Mouse (Mus musculus) stomach, embryonic 14.5 days (tissue): ENCODE measurements at regions not wholly inside any gene's neighbourhood (a gene's known extent, or its start where the extent isn't known, plus 50 kb on each side); places are given as distances from the start of the nearest gene placed in this dataset.

ENCODE experiments used
- ATAC-seq: fragments of 200-750 bp; cut with Nextera tagmentation; 2 replicates; pipeline ENCODE4 v1.8.0; 2017; ENCODE audit warnings: low read depth, moderate TSS enrichment; ENCODE audit not compliant: insufficient number of reproducible peaks, insufficient read depth, low FRiP score
- H3K27ac ChIP-seq: fragments of 300-500 bp; sonication (generic); 2 replicates; pipeline ENCODE4 v1.5.1; 2014; ENCODE audit warnings: mild to moderate bottlenecking, low read length, moderate library complexity, mixed read lengths
- H3K27me3 ChIP-seq: fragments of 300-500 bp; sonication (generic); 2 replicates; pipeline ENCODE4 v1.6.1; 2014; ENCODE audit warnings: low read length, control low read depth, mixed read lengths; ENCODE audit not compliant: control insufficient read depth, insufficient read depth
- H3K36me3 ChIP-seq: fragments of 300-500 bp; sonication (generic); 2 replicates; pipeline ENCODE4 v1.6.1; 2014; ENCODE audit warnings: mild to moderate bottlenecking, control low read depth, low read length, moderate library complexity, mixed read lengths; ENCODE audit not compliant: control insufficient read depth, insufficient read depth
- H3K4me1 ChIP-seq: fragments of 300-500 bp; sonication (generic); 2 replicates; pipeline ENCODE4 v1.6.1; 2014; ENCODE audit warnings: low read length, control low read depth, mixed read lengths; ENCODE audit not compliant: control insufficient read depth, insufficient read depth
- H3K4me2 ChIP-seq: fragments of 300-500 bp; sonication (generic); replicated peaks from 2 replicates; pipeline ENCODE4 v1.6.1; 2014; ENCODE audit warnings: low read depth, low read length, control low read depth
- H3K4me3 ChIP-seq: fragments of 300-500 bp; sonication (generic); 2 replicates; pipeline ENCODE4 v1.5.1; 2014; ENCODE audit warnings: low read depth, low read length, control low read depth
- H3K9ac ChIP-seq: fragments of 300-500 bp; sonication (generic); replicated peaks from 2 replicates; pipeline ENCODE4 v1.6.1; 2014; ENCODE audit warnings: low read depth, mild to moderate bottlenecking, control low read depth, low read length, moderate library complexity, mixed read lengths
- H3K9me3 ChIP-seq: fragments of 300-500 bp; sonication (generic); 2 replicates; pipeline ENCODE4 v1.6.1; 2016; ENCODE audit warnings: low read depth, low read length, control low read depth; ENCODE audit not compliant: control insufficient read depth
- WGBS: fragments of 180-500 bp; shearing (Covaris S2); extraction: QIAGEN DNeasy Blood & Tissue Kit; methylation state at CpG from one replicate; pipeline ENCODE4 v1.1.7; 2014; 5-methylcytosine and 5-hydroxymethylcytosine counted together

DNA sequence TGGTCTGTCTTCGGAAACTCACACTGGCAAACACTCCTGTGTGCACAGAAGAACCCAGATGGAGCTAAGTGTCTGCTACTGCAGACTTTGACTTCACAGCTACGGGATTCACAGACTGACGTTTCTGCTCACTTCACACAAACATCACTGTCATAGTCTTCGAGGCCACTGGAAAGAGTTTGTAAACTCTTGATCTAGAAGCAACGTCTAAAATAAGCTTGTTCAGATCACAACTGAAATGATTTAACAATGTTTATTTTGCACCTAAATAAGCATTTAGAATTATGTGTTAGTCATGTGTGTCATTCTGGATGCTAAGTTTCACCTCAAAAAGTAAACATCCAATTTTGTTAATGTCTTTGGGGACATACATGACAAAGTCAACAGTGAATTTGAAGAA is 221.7 kb downstream of the Gm19410 start:
- H3K4me1 ChIP-seq: peaks cover 13% of the 10 kb centered on the region
- H3K27ac ChIP-seq: no peak overlapping the region
- WGBS: 48% methylated on average over 5 of the region's 5 CpGs
- H3K27me3 ChIP-seq: no peaks in the 10 kb centered on the region
- H3K36me3 ChIP-seq: no peaks in the 10 kb centered on the region
- H3K4me3 ChIP-seq: no peak overlapping the region
- H3K4me2 ChIP-seq: no peak overlapping the region
- H3K9me3 ChIP-seq: no peaks in the 10 kb centered on the region
- no peak for ATAC-seq
- H3K9ac ChIP-seq: no peak overlapping the region

DNA sequence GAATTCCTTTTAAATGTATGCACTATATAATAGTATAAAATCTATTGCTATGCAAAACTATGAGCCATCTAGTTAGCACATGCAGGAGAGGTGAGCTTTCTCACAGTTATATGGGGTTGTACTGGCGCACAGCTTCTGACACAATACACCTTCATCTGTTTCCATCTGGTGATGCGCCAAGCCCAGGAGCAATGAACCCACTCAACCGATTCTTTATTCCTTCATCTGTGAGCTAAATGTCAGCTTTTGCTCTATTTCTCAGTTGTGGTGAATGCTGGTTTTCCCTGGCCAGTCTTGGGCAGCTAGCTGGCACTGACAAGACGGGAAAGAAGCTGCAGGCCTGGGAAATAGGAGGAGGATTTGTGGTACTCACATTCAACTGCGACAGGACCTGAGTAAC is 225.4 kb downstream of the Gm19410 start:
- H3K36me3 ChIP-seq: no peaks in the 10 kb centered on the region
- H3K4me2 ChIP-seq: no peak overlapping the region
- no peak for ATAC-seq
- H3K4me3 ChIP-seq: no peak overlapping the region
- no peak overlapping the region for H3K27ac ChIP-seq
- 88% methylated on average over 5 of the region's 5 CpGs for WGBS
- no peak overlapping the region for H3K9ac ChIP-seq
- H3K27me3 ChIP-seq: no peaks in the 10 kb centered on the region
- H3K4me1 ChIP-seq: no peaks in the 10 kb centered on the region
- H3K9me3 ChIP-seq: no peaks in the 10 kb centered on the region

DNA sequence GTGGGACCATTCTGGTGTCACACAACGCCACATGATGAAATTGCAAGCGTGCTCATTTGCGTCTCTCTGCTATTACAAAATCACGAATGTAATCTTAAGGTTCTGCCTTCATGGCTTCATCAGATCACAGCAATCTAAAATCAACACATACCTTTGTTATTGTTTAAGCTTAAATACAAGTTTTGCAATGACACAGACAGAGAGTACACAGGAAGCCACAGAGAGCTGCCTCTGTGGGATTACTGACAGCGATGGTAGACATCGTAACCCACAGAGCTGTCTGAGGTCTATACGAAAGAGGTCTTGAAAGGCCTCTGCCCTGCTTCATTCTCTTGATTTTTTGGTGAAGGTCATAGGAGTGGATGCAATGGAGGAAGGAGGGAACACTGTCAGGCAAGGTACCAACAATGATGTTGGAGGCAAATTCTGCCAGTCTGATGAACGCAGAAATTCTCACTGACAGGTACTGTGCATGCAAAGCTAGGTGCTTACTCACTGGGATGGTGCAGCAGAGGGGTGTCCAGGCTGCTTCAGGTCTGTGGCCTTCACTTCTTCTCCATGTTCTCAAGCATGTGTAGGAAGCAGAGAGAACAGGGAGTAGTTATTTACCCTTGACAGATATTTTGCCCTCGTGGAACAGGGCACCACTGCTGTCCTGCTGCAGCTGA is 226.5 kb downstream of the Gm19410 start:
- H3K9me3 ChIP-seq: no peaks in the 10 kb centered on the region
- no peak overlapping the region for H3K27ac ChIP-seq
- ATAC-seq: no peak
- H3K4me3 ChIP-seq: no peak overlapping the region
- no peaks in the 10 kb centered on the region for H3K27me3 ChIP-seq
- 86% methylated on average over 9 of the region's 9 CpGs for WGBS
- no peak overlapping the region for H3K9ac ChIP-seq
- no peaks in the 10 kb centered on the region for H3K36me3 ChIP-seq
- no peak overlapping the region for H3K4me2 ChIP-seq
- no peaks in the 10 kb centered on the region for H3K4me1 ChIP-seq

DNA sequence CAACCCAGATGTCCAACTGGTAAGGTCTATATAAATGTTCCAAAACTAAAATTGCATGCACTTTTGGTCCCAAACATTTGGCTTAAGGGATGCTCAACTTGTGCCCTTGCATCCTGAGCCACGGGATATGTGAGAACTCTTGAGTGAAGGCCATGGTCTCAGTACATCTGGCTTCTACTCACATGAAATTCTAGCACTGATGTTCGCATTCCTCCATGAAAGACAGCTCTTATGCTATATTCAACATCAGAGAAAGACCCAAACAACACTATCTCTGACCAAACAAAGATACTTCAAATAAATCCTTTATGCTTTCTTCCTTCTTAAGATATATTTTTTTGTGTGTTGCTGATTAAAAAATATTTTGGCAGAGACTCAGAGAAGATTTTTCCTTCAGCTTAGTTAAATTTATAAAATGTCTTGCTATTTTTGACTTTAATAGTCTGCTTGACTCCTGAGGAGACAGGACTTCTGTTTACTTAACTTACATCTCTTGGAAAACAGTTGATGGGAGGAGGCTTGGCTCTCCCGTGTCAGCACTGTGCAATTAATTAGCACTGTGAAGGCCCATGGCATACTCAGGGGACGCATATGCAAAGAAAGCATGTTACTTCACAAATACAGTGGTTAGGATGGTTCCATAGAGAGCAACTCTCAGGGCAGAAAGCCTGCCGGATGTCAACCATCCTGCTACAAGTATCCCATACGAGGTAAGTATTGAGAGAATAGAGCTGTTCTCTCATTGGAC is 230.9 kb downstream of the Gm19410 start:
- WGBS: 54% methylated on average over 6 of the region's 6 CpGs
- no peak overlapping the region for H3K27ac ChIP-seq

DNA sequence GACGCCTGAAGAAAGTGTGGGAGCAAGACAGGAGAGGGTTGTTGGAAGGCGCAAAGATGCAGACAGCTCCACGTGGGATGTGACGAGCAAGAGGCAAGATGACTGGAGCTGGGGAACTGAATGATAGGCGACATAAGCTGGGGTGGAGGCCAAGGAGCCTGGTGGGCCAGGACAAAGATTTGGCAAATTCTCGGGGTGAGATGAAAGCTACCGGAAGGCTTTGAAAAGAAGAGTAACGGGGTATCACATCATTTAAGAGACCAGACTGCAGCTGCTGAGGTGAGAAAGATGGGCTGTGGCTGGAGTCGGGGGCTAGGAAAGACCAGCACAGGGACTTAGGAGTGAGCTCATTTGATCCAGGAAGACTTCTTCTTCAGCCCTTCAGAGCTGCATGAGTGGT is 234.0 kb downstream of the Gm19410 start:
- 74% methylated on average over 9 of the region's 9 CpGs for WGBS
- no peak overlapping the region for H3K9ac ChIP-seq
- H3K4me3 ChIP-seq: no peak overlapping the region
- H3K4me1 ChIP-seq: no peaks in the 10 kb centered on the region
- H3K36me3 ChIP-seq: no peaks in the 10 kb centered on the region
- no peak overlapping the region for H3K4me2 ChIP-seq
- no peak overlapping the region for H3K27ac ChIP-seq
- no peak for ATAC-seq
- H3K9me3 ChIP-seq: no peaks in the 10 kb centered on the region
- H3K27me3 ChIP-seq: no peaks in the 10 kb centered on the region

More for the DNA sequence above, 230.9 kb downstream of the Gm19410 start:
- Histone ChIP-seq H3K9ac (no peak overlapping the region), H3K4me2 (no peak overlapping the region), H3K4me1 (no peaks in the 10 kb centered on the region), H3K36me3 (no peaks in the 10 kb centered on the region), H3K4me3 (no peak overlapping the region), H3K27me3 (no peaks in the 10 kb centered on the region), H3K9me3 (no peaks in the 10 kb centered on the region)
- no peak for ATAC-seq

DNA sequence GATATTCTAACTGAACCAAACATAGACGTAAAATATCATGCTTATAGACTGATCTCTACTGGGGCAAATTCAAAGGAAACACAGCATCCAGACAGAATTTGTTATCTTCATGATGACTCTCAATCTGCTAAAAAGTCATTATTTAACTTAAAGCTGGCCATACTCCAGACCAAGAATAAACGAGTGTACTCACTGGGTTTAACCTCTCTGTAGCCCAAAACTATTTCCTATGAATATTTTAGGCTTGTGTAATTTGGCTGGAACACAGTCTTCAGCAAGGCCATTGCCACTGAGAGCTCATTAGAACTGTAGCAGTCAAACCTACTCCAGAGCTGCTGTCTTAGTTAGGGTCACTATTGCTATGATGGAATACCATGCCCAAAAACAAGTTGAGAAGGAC is 238.8 kb downstream of the Gm19410 start:
- Histone ChIP-seq H3K9me3 (peaks cover 4% of the 10 kb centered on the region; the same call in 1 of the 2 replicates), H3K36me3 (no peaks in the 10 kb centered on the region), H3K4me1 (no peaks in the 10 kb centered on the region), H3K27ac (no peak overlapping the region), H3K27me3 (no peaks in the 10 kb centered on the region), H3K4me3 (no peak overlapping the region), H3K4me2 (no peak overlapping the region), H3K9ac (no peak overlapping the region)
- no peak for ATAC-seq
- WGBS: 55% methylated on average over 2 of the region's 2 CpGs

DNA sequence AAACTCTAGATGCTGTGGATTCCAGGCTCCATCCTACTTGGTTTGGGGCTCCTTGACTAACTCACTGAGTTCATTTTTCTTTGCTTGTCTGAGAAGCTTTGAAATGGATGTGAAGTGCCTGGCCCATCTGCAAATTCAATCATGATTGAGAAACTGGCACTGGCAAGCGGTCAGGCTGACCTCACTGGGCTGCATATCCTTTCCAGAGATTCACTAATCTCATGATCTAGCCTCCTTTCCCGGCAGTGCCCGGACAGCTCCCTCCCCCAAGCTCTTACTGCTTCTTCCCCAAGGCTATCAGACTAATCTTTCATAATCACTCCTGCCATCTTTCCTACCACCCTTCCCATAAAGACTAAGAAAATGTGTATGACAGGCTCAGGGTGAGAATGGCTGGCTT is 239.9 kb downstream of the Gm19410 start:
- Histone ChIP-seq H3K36me3 (no peaks in the 10 kb centered on the region), H3K4me2 (no peak overlapping the region), H3K4me1 (no peaks in the 10 kb centered on the region), H3K4me3 (no peak overlapping the region), H3K9me3 (peaks cover 4% of the 10 kb centered on the region; the same call in 1 of the 2 replicates), H3K27ac (no peak overlapping the region), H3K9ac (no peak overlapping the region), H3K27me3 (no peaks in the 10 kb centered on the region)
- no peak for ATAC-seq
- 45% methylated on average over 3 of the region's 3 CpGs for WGBS

DNA sequence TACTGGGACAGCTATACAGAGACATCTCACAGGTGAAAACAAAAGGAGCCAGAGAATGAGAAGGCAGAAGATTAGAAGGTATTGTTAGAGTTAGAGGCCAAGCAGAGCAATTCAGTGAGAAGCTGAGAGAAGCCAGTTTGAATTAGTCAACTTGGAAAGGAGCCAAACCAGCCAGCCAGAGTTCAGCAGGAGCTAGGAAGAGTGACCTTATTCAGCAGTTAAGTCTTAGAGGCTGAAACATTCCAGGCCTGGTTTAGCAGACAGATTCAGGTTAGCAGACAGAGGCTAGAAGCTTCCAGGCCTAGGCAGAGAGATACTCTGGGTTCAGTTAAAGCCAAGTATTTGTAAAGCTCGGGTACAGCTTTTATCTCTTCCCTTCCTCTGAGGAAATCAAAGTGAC is 242.1 kb downstream of the Gm19410 start:
- peaks cover 4% of the 10 kb centered on the region; the same call in 1 of the 2 replicates for H3K9me3 ChIP-seq
- no peak for ATAC-seq
- H3K27ac ChIP-seq: no peak overlapping the region
- no peaks in the 10 kb centered on the region for H3K27me3 ChIP-seq
- no peak overlapping the region for H3K9ac ChIP-seq
- H3K36me3 ChIP-seq: no peaks in the 10 kb centered on the region
- no peak overlapping the region for H3K4me2 ChIP-seq
- 82% methylated on average over 1 of the region's 1 CpGs for WGBS
- no peaks in the 10 kb centered on the region for H3K4me1 ChIP-seq
- H3K4me3 ChIP-seq: no peak overlapping the region
